Mouse (Mus musculus) liver, embryonic 14.5 days (tissue): ENCODE measurements around the gene 4933407L21Rik.

Source experiments
- CTCF ChIP-seq: IDR thresholded peaks from 2 replicates; pipeline ENCODE4 v1.5.1; 2016; ENCODE audit warnings: antibody characterized with exemption, low read depth, control low read depth
- EP300 ChIP-seq: IDR thresholded peaks from 2 replicates; pipeline ENCODE4 v1.6.1; 2016; ENCODE audit warnings: antibody characterized with exemption, low read depth

- TF ChIP-seq CTCF: no peak
- no peak for TF ChIP-seq EP300
These were observed 41.2 kb downstream of the 4933407L21Rik start for GRCm38 (mm10) chr1:85969519-85969918.
